Mouse (Mus musculus) adrenal gland, postnatal 0 days (tissue): ENCODE measurements around the gene Gm45837. TPM values are rescaled to one million over a fixed set of nuclear protein-coding genes. Genes with fewer than 3 reads are reported as not detected.

Source experiments
- microRNA-seq: library from miRNA; unstranded; fragments of <30 nt; microRNA quantifications from one replicate; pipeline ENCODE4, GENCODE M21; 2016; ENCODE audit warnings: borderline replicate concordance; ENCODE audit not compliant: insufficient number of aligned reads
- polyA plus RNA-seq: library from polyadenylated mRNA; unstranded; fragments of >200 nt; fragmentation: Nextera tagmentation; extraction: Ambion mirVana; gene quantifications from 2 replicates; pipeline ENCODE4 v1.2.1, GENCODE M21; 2015

Gene Gm45837
- polyA plus RNA-seq, result 1.8 TPM in 1 of 2 replicates, not detected in the other

GRCm38 (mm10) chr7:101410267-101410936 is at the start of gene Gm45837:
Gm45837 (plus strand) TSS chr7:101410886.

GRCm38 (mm10) chr7:101421529-101421928 is 10.8 kb downstream of the Gm45837 start, which contains the start of gene Pde2a:
Pde2a (plus strand) TSS chr7:101421691.

Small RNA genes within 50 kb of the gene (microRNA-seq; reads per million reads assigned to microRNA genes)
- gene Mir139, result 14,815 reads per million, percentile 95 among the genes with 10 or more reads in this experiment

Other genes starting within 250 kb of the Gm45837 start
- gene Atg16l2, start 108.6 kb upstream of the Gm45837 start, polyA plus RNA-seq, result 13.7 and 15.9 TPM in 2 replicates
- gene Stard10, start 93.8 kb upstream of the Gm45837 start, polyA plus RNA-seq, result 29.9 and 37.0 TPM in 2 replicates
- gene Arap1, start 62.8 kb upstream of the Gm45837 start, polyA plus RNA-seq, result 49.2 and 88.2 TPM in 2 replicates
- 26.4 and 43.1 TPM in 2 replicates for gene Pde2a, start 10.8 kb downstream of the Gm45837 start, polyA plus RNA-seq
- not detected in 2 replicates for gene Art2b, start 174.7 kb downstream of the Gm45837 start, polyA plus RNA-seq